Comparison of ENCODE assay signal across 18 mouse cellular contexts in genomic region chr11:41425592-41425991, GRCm38 (mm10).
"Had no signal": no experiment of that assay in that cellular context is flagged by ENCODE, and none has a peak within 500 bp of the region (broad histone marks: within the 10 kb centered on the region; RNA-seq: fewer than 3 reads in every experiment).

No protein-coding gene starts in this region.

- H3K27ac ChIP-seq: limb, embryonic 10.5 days; limb, embryonic 13.5 days; liver, embryonic 12.5 days; liver, embryonic 15.5 days; lung, embryonic 15.5 days; midbrain, embryonic 12.5 days had no signal

- H3K4me3 ChIP-seq: limb, embryonic 10.5 days; limb, embryonic 13.5 days; liver, embryonic 12.5 days; liver, embryonic 15.5 days; lung, embryonic 15.5 days; megakaryocyte, embryonic 14.5 days; midbrain, embryonic 12.5 days had no signal

- H3K36me3 ChIP-seq: limb, embryonic 10.5 days; limb, embryonic 13.5 days; liver, embryonic 12.5 days; liver, embryonic 15.5 days; lung, embryonic 15.5 days; midbrain, embryonic 12.5 days had no signal

- H3K27me3 ChIP-seq: limb, embryonic 13.5 days; liver, embryonic 12.5 days; liver, embryonic 15.5 days; lung, embryonic 15.5 days; megakaryocyte, embryonic 14.5 days; midbrain, embryonic 12.5 days had no signal

- H3K9me3 ChIP-seq: limb, embryonic 10.5 days; limb, embryonic 13.5 days; liver, embryonic 12.5 days; liver, embryonic 15.5 days; lung, embryonic 15.5 days; megakaryocyte, embryonic 14.5 days; midbrain, embryonic 12.5 days had no signal

- ATAC-seq: intestine, embryonic 16.5 days; liver, embryonic 12.5 days had no signal

- H3K4me1 ChIP-seq: limb, embryonic 10.5 days; limb, embryonic 13.5 days; liver, embryonic 12.5 days; liver, embryonic 15.5 days; lung, embryonic 15.5 days; megakaryocyte, embryonic 14.5 days; midbrain, embryonic 12.5 days had no signal

- H3K4me2 ChIP-seq: limb, embryonic 13.5 days; liver, embryonic 12.5 days; liver, embryonic 15.5 days; lung, embryonic 15.5 days; midbrain, embryonic 12.5 days had no signal

- H3K9ac ChIP-seq: limb, embryonic 13.5 days; liver, embryonic 12.5 days; liver, embryonic 15.5 days; lung, embryonic 15.5 days; midbrain, embryonic 12.5 days had no signal

- DNase-seq: kidney, adult 18-20 months; kidney, adult 9 months; kidney, postnatal 14 days; kidney, postnatal 4 days; liver; lung, adult 18-20 months; lung, postnatal 10 days; lung, postnatal 36 days; thymus, adult 18-20 months; thymus, postnatal 36 days had no signal
